Mouse (Mus musculus): ENCODE measurements around the gene Irx3.

- TF ChIP-seq POLR2A (IDR thresholded peaks at IDR 0.05; ENCODE audit: insufficient read depth, low read depth, low read length): no peak
- no peak for TF ChIP-seq CTCF (IDR thresholded peaks at IDR 0.05; ENCODE audit: insufficient read depth, low read depth, low read length)
Observed at GRCm38 (mm10) chr8:91780648-91781047, 21.2 kb downstream of the Irx3 start.
